Mouse (Mus musculus) lung, embryonic 14.5 days (tissue): ENCODE data around the gene Dtymk. TPM values are rescaled to one million over a fixed set of nuclear protein-coding genes. Genes with fewer than 3 reads are reported as not detected.
A peak's percentile ranks its signal among the peaks of the same experiment; 100 is the strongest.

Source experiments
- ATAC-seq: fragments of 200-750 bp; cut with Nextera tagmentation; 2 replicates; pipeline ENCODE4 v1.8.0; 2017; ENCODE audit warnings: mild to moderate bottlenecking, moderate TSS enrichment, moderate library complexity; ENCODE audit not compliant: insufficient read depth
- DNase-seq: peaks from one replicate; pipeline ENCODE4 v3.0.0-alpha.2; 2015
- H3K27ac ChIP-seq: fragments of 300-500 bp; sonication (generic); 2 replicates; pipeline ENCODE4 v1.5.1; 2014; ENCODE audit warnings: low read depth, mild to moderate bottlenecking, moderate library complexity
- H3K27me3 ChIP-seq: fragments of 300-500 bp; sonication (generic); 2 replicates; pipeline ENCODE4 v1.6.1; 2014; ENCODE audit warnings: low read length, control low read depth; ENCODE audit not compliant: insufficient read depth
- H3K36me3 ChIP-seq: fragments of 300-500 bp; sonication (generic); 2 replicates; pipeline ENCODE4 v1.6.1; 2014; ENCODE audit warnings: control low read depth; ENCODE audit not compliant: insufficient read depth
- H3K4me1 ChIP-seq: fragments of 300-500 bp; sonication (generic); 2 replicates; pipeline ENCODE4 v1.6.1; 2014; ENCODE audit warnings: antibody characterized with exemption, control low read depth; ENCODE audit not compliant: insufficient read depth
- H3K4me2 ChIP-seq: fragments of 300-500 bp; sonication (generic); 2 replicates; pipeline ENCODE4 v1.6.1; 2014; ENCODE audit warnings: mild to moderate bottlenecking
- H3K4me3 ChIP-seq: fragments of 300-500 bp; sonication (generic); 2 replicates; pipeline ENCODE4 v1.5.1; 2014; ENCODE audit warnings: low read depth, low read length
- H3K9ac ChIP-seq: fragments of 300-500 bp; sonication (generic); 2 replicates; pipeline ENCODE4 v1.6.1; 2014
- H3K9me3 ChIP-seq: fragments of 300-500 bp; sonication (generic); 2 replicates; pipeline ENCODE4 v1.6.1; 2016; ENCODE audit warnings: low read depth, low read length, control low read depth
- CTCF ChIP-seq: IDR thresholded peaks from 2 replicates; pipeline ENCODE4 v1.5.1; 2016; ENCODE audit warnings: antibody characterized with exemption, low read depth
- WGBS: fragments of 180-500 bp; shearing (Covaris S2); extraction: QIAGEN DNeasy Blood & Tissue Kit; methylation state at CpG from one replicate; pipeline ENCODE4 v1.1.7; 2014; 5-methylcytosine and 5-hydroxymethylcytosine counted together
- polyA plus RNA-seq: library from polyadenylated mRNA; unstranded; fragments of >200 nt; fragmentation: Nextera tagmentation; extraction: Ambion mirVana; gene quantifications from 2 replicates; pipeline ENCODE4 v1.2.1, GENCODE M21; 2014

The Dtymk gene
- polyA plus RNA-seq, 1 experiment from 2014 or later, result 295 TPM

DNA sequence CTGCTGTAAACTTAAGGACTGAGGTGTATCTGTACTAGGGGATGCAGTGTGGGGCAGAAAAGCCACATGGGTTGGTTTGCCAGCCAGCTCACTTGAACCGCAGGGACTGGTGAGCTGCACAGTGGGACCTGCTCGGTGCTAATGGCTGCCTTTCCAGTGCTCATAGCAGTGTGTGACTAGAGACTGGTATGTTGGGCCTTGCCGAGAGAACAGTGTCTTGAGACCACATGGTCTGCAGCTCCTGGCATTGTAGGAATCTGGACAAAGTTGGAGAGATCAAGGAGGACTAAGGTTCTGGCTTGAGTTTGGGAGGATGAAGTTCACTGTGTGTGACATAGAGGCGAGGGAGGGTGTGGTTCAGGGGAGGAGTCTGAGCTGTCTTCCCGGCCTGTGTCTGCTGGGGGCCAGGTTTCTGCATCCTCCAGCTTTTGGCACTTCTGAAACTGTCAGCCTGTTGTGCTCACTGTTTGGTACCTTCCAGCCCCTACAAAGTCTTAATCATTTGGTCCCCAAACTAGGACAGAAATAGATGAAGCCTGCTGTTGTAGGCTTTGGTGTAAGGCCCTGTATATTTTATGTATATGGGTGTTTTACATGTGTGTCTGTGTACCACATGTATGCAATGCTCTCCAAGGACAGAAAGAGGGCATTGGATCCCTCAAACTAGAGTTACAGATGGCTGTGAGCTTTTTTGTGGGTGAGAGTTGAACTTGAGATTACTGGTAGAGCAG is 3.7 kb upstream of the Dtymk start:
- H3K36me3 ChIP-seq, result peaks cover 46% of the 10 kb centered on the region
- 71% methylated on average over 5 of the region's 5 CpGs for whole genome bisulfite sequencing
- 0 out of 2 replicates have a peak, but pooled peaks cover 12% of the 10 kb centered on the region for H3K4me1 ChIP-seq
- H3K9ac ChIP-seq, result no peak overlapping the region
- H3K27me3 ChIP-seq, result no peaks in the 10 kb centered on the region
- H3K4me3 ChIP-seq, result no peak overlapping the region
- TF ChIP-seq CTCF, result no peak
- H3K9me3 ChIP-seq, result no peaks in the 10 kb centered on the region
- peak overlapping the region; percentile 78 for H3K4me2 ChIP-seq
- ATAC-seq (no peak), DNase-seq (no peak)
- H3K27ac ChIP-seq, result no peak overlapping the region

DNA sequence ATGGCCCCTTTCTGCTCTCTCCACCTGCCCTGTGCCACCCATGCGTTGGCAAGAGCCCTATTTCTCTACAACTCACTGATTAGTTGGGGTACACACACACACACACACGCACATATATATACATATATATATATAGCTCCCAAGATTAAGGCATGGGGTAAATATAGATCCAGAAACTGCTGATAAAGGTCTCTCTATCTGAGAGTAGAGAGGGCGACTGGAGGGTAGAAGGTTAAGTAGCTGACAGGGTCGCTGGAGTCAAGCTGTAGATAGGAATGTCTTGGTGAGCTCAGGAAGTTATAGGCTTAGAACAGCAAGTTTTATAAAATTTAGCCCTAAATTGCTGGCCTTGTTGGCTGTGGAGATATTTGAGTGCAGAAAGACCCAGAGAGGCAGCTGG is 3.1 kb upstream of the Dtymk start:
- DNase-seq, result no peak
- peak overlapping the region; percentile 78 for H3K4me3 ChIP-seq
- no peak for ATAC-seq
- no peaks in the 10 kb centered on the region for H3K9me3 ChIP-seq
- H3K9ac ChIP-seq, result peak overlapping the region; percentile 86
- H3K4me2 ChIP-seq, result peak overlapping the region; percentile 78
- 61% methylated on average over 4 of the region's 4 CpGs for WGBS
- H3K36me3 ChIP-seq, result peaks cover 47% of the 10 kb centered on the region
- H3K4me1 ChIP-seq, result 0 out of 2 replicates have a peak, but pooled peaks cover 12% of the 10 kb centered on the region
- H3K27me3 ChIP-seq, result no peaks in the 10 kb centered on the region
- no peak overlapping the region for H3K27ac ChIP-seq
- no peak for TF ChIP-seq CTCF

DNA sequence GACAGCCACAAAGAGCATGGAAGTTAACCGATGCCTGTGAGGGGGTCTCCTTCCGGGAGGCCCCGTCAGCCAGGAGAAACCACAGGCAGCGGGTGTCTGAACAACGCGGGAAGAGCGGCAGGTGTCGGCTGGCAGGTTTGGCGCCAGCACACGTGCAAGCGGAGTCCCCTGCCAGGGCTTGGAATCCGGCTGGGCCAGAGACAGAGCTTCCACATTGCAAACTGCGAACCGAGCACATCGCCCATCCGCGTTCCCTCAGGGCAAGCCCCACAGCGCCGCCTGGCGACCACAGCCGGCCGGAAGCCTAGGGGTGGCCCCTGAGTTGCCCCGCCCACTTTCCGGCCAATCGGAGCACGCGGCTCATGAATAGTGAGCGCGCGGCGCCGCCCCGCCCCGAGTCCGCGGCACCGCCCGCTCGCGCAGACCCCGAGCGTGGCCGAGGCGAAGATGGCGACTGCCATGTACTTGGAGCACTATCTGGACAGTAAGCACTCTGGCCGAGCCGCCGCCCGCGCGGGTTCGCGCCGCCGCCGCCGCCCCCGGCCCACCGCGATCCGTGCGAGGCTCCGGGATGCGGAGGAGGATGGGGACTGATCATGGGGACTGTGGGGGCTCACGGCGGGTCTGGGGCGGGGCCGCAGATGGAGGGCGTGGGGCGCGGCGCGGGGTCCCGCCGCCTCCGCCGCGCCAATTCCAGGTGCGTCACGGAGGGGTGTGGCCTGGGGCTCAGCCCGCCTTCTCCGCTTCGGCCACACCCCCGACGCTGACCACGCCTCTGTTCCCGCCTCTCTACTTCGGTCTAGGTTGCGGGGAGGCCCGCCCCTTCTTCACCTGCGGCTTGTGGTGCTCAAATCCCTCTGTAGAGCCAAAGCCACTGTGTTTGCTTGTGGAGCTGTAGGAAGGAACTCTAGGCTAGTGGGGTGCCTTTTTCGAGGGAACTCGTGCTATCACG is 2.1 kb upstream of the Dtymk start, which contains the start of gene Ing5:
Gene Ing5, plus strand, starts transcription at position 410 of the 952 bp plus-strand sequence.
- TF ChIP-seq CTCF, result peak; percentile 95
- H3K36me3 ChIP-seq, result peaks cover 49% of the 10 kb centered on the region
- under 1% methylated on average over 86 of the region's 94 CpGs for WGBS
- no peaks in the 10 kb centered on the region for H3K9me3 ChIP-seq
- peak within 1 kb of the TSS; percentile 96 for H3K27ac ChIP-seq
- H3K4me3 ChIP-seq, result peak within 1 kb of the TSS; percentile 78
- DNase-seq (peak; percentile 99), ATAC-seq (peak; percentile 92)
- H3K27me3 ChIP-seq, result no peaks in the 10 kb centered on the region
- peak within 1 kb of the TSS; percentile 86 for H3K9ac ChIP-seq
- H3K4me2 ChIP-seq, result peak within 1 kb of the TSS; percentile 78
- H3K4me1 ChIP-seq, result 0 out of 2 replicates have a peak, but pooled peaks cover 12% of the 10 kb centered on the region

- ATAC-seq, result no peak
- 73% methylated on average over 5 of the region's 5 CpGs for WGBS
Measured at GRCm38 (mm10) chr1:93802771-93803170, 1.0 kb upstream of the Dtymk start.

GRCm38 (mm10) chr1:93800670-93801503 is 847 bp downstream of the Dtymk start:
- H3K4me1 ChIP-seq, result 0 out of 2 replicates have a peak, but pooled peaks cover 12% of the 10 kb centered on the region
- H3K4me2 ChIP-seq, result peak overlapping the region; percentile 78
- H3K4me3 ChIP-seq, result peak overlapping the region; percentile 78
- no peak for TF ChIP-seq CTCF
- WGBS, result 65% methylated on average over 21 of the region's 21 CpGs
- peaks cover 46% of the 10 kb centered on the region for H3K36me3 ChIP-seq
- H3K9me3 ChIP-seq, result no peaks in the 10 kb centered on the region
- peak; percentile 6 for DNase-seq
- H3K27me3 ChIP-seq, result no peaks in the 10 kb centered on the region
- ATAC-seq, result no peak
- peak overlapping the region; percentile 87; the same call in 1 of the 2 replicates for H3K27ac ChIP-seq
- H3K9ac ChIP-seq, result peak overlapping the region; percentile 74

More at GRCm38 (mm10) chr1:93802771-93803170, 1.0 kb upstream of the Dtymk start:
- H3K9me3 ChIP-seq, result no peaks in the 10 kb centered on the region
- peak overlapping the region; percentile 78; the same call in 1 of the 2 replicates for H3K4me3 ChIP-seq
- peak overlapping the region; percentile 78 for H3K4me2 ChIP-seq
- peak; percentile 6 for DNase-seq
- H3K9ac ChIP-seq, result no peak overlapping the region; the same call in 1 of the 2 replicates
- no peaks in the 10 kb centered on the region for H3K27me3 ChIP-seq
- 0 out of 2 replicates have a peak, but pooled peaks cover 12% of the 10 kb centered on the region for H3K4me1 ChIP-seq
- H3K36me3 ChIP-seq, result peaks cover 48% of the 10 kb centered on the region
- H3K27ac ChIP-seq, result peak overlapping the region; percentile 96; the same call in 1 of the 2 replicates
- no peak for TF ChIP-seq CTCF

GRCm38 (mm10) chr1:93795886-93796285 is 5.8 kb downstream of the Dtymk start:
- Histone ChIP-seq H3K4me3 (no peak overlapping the region), H3K4me2 (no peak overlapping the region), H3K9ac (no peak overlapping the region), H3K27ac (no peak overlapping the region), H3K4me1 (no peaks in the 10 kb centered on the region), H3K36me3 (peaks cover 88% of the 10 kb centered on the region), H3K27me3 (no peaks in the 10 kb centered on the region), H3K9me3 (no peaks in the 10 kb centered on the region)
- TF ChIP-seq CTCF, result no peak
- WGBS, result 78% methylated on average over 8 of the region's 8 CpGs
- ATAC-seq (no peak), DNase-seq (no peak)
